Mouse (Mus musculus) common myeloid progenitor, adult 5-6 weeks (primary cell): ENCODE results near the gene Haus2. TPM values are rescaled to one million over a fixed set of nuclear protein-coding genes. Genes with fewer than 3 reads are reported as not detected.

ENCODE experiments used
- ATAC-seq: replicated peaks from 2 replicates; pipeline ENCODE4 v1.8.0; 2016; ENCODE audit warnings: low read depth, mild to moderate bottlenecking, moderate TSS enrichment, inconsistent platforms; ENCODE audit not compliant: poor library complexity, severe bottlenecking
- total RNA-seq: library from RNA; stranded (forward); fragments of 200-1000, 187-1606 nt; gene quantifications from 2 replicates; pipeline ENCODE4 v1.2.3, GENCODE M21; 2017

The Haus2 gene
- total RNA-seq, 1 experiment from 2014 or later = 22.5 TPM

GRCm38 (mm10) chr2:120606021-120606690 is 3.0 kb upstream of the Haus2 start:
- ATAC-seq = 0 out of 2 replicates have a peak, but pooled peaks have one; percentile 37

- no peak for ATAC-seq
These were observed 7.3 kb downstream of the Haus2 start for GRCm38 (mm10) chr2:120616279-120617163.

GRCm38 (mm10) chr2:120619538-120619937 is 10.4 kb downstream of the Haus2 start:
- ATAC-seq = no peak

GRCm38 (mm10) chr2:120622920-120623319 is 13.7 kb downstream of the Haus2 start:
- no peak for ATAC-seq

GRCm38 (mm10) chr2:120628076-120628865 is 19.1 kb downstream of the Haus2 start:
- no peak for ATAC-seq

GRCm38 (mm10) chr2:120628886-120629735 is 19.9 kb downstream of the Haus2 start, which contains the start of gene Stard9:
Gene Stard9, plus strand, starts transcription at chr2:120629121.
- peak; percentile 95 for ATAC-seq

GRCm38 (mm10) chr2:120630246-120630645 is 21.1 kb downstream of the Haus2 start:
- no peak for ATAC-seq

GRCm38 (mm10) chr2:120630655-120631054 is 21.5 kb downstream of the Haus2 start:
- no peak for ATAC-seq

- 0 out of 2 replicates have a peak, but pooled peaks have one; percentile 7 for ATAC-seq
These were observed 22.3 kb downstream of the Haus2 start for GRCm38 (mm10) chr2:120631521-120631920.

GRCm38 (mm10) chr2:120631957-120632356 is 22.8 kb downstream of the Haus2 start:
- peak; percentile 71 for ATAC-seq

GRCm38 (mm10) chr2:120640835-120641234 is 31.7 kb downstream of the Haus2 start:
- ATAC-seq = no peak

GRCm38 (mm10) chr2:120643836-120644235 is 34.7 kb downstream of the Haus2 start:
- no peak for ATAC-seq

- ATAC-seq = no peak
These were observed 37.6 kb downstream of the Haus2 start for GRCm38 (mm10) chr2:120646777-120647176.

- no peak for ATAC-seq
These were observed 43.2 kb downstream of the Haus2 start for GRCm38 (mm10) chr2:120652256-120652924.

GRCm38 (mm10) chr2:120652925-120653284 is 43.7 kb downstream of the Haus2 start:
- ATAC-seq = no peak

- ATAC-seq = no peak
These were observed 45.5 kb downstream of the Haus2 start for GRCm38 (mm10) chr2:120654693-120655092.

GRCm38 (mm10) chr2:120655905-120656304 is 46.7 kb downstream of the Haus2 start:
- no peak for ATAC-seq

- ATAC-seq = peak; percentile 16
These were observed 47.5 kb downstream of the Haus2 start for GRCm38 (mm10) chr2:120656711-120657110.

GRCm38 (mm10) chr2:120658486-120658885 is 49.3 kb downstream of the Haus2 start:
- ATAC-seq = peak; percentile 20
